Mouse (Mus musculus) embryonic fibroblast, embryonic 13.5 days (primary cell): ENCODE data around the gene Lrrc56.

Experiments
- CTCF ChIP-seq: IDR thresholded peaks from 2 replicates; pipeline ENCODE4 v1.5.1; 2011; ENCODE audit warnings: mild to moderate bottlenecking, control low read depth, low read length, moderate library complexity, borderline replicate concordance; ENCODE audit not compliant: insufficient read depth
- POLR2A ChIP-seq: IDR thresholded peaks from 2 replicates; pipeline ENCODE4 v1.6.1; 2011; ENCODE audit warnings: low read depth, mild to moderate bottlenecking, control low read depth, low read length, moderate library complexity

DNA sequence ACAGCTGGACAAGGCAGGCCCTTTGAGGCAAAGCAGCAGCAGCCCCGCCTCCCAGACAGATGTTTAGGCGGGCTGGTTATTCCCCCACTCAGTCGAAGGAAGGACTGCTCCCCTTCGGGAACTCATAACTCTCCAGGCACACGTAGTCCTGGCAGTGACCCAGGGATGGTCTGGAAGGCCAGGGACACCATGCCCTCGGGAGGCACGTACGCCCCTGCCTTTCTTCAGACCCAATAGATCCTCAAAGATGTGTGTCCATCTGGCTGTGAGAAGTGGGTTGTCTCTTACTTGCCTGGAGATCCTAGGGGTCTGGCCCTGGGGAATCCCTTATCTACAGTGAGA lies 28.1 kb downstream of the Lrrc56 start:
- TF ChIP-seq CTCF, result no peak
- peak; percentile 78 for TF ChIP-seq POLR2A
